Mouse (Mus musculus) cortical plate, adult 2 months (tissue): Measurements from ENCODE around the gene Maoa.

Experiments used
- CTCF ChIP-seq: fragments of 200-500 bp; IDR thresholded peaks from 2 replicates; pipeline ENCODE4 v1.5.1; 2011; ENCODE audit warnings: mild to moderate bottlenecking, control low read depth, low read length; ENCODE audit not compliant: insufficient read depth; ENCODE audit errors: extremely low read depth
- POLR2A ChIP-seq: fragments of 200-500 bp; IDR thresholded peaks from 2 replicates; pipeline ENCODE4 v1.6.1; 2011; ENCODE audit warnings: mild to moderate bottlenecking, low read length, control low read depth; ENCODE audit not compliant: insufficient read depth; ENCODE audit errors: extremely low read depth

- TF ChIP-seq CTCF (no peak), POLR2A (peak; percentile 74)
These were observed at the start of gene Maoa for GRCm38 (mm10) chrX:16619034-16619929.
